Mouse (Mus musculus): ENCODE results near the gene Thada. TPM values are rescaled to one million over a fixed set of nuclear protein-coding genes. Genes with fewer than 3 reads are reported as not detected.

Thada gene
- 12.2 and 24.1 TPM in 2 replicates for total RNA-seq (2014; rRNA removed)
- 2.8 and 4.3 TPM in 2 replicates for polyA plus RNA-seq (2015; fragmentation: Nextera tagmentation; extraction: Ambion mirVana)

- TF ChIP-seq CTCF (IDR thresholded peaks at IDR 0.05): peak; percentile 61
- under 1% methylated on average over 67 of the region's 67 CpGs for WGBS
- Histone ChIP-seq H3K36me3 (ENCODE audit: insufficient read depth, low read length) (no peaks in the 10 kb centered on the region), H3K4me1 (ENCODE audit: insufficient read depth, low read length) (0 out of 2 replicates have a peak, but pooled peaks cover 5% of the 10 kb centered on the region), H3K27me3 (ENCODE audit: insufficient read depth, low read length) (no peaks in the 10 kb centered on the region), H3K4me3 (ENCODE audit: low read depth, low read length) (peak within 1 kb of the TSS; percentile 79), H3K9ac (replicated peaks; ENCODE audit: low read length, poor library complexity, severe bottlenecking) (peak within 1 kb of the TSS; percentile 75), H3K4me2 (ENCODE audit: low read depth, low read length, poor library complexity, severe bottlenecking) (peak within 1 kb of the TSS; percentile 79), H3K27ac (ENCODE audit: low read depth, low read length) (peak within 1 kb of the TSS; percentile 70), H3K9me3 (ENCODE audit: low read length) (no peaks in the 10 kb centered on the region)
- peak; percentile 97 for ATAC-seq (ENCODE audit: low FRiP score)
- peak; percentile 99 for DNase-seq (ENCODE audit: low spot score)
Observed at GRCm38 (mm10) chr17:84465753-84466608, at the start of gene Thada. Thada (minus strand) TSS chr17:84466205.

- WGBS: 32% methylated on average over 4 of the region's 4 CpGs
- Histone ChIP-seq H3K4me2 (ENCODE audit: low read depth, low read length, poor library complexity, severe bottlenecking) (peak overlapping the region; percentile 89), H3K9me3 (ENCODE audit: low read length) (no peaks in the 10 kb centered on the region), H3K4me1 (ENCODE audit: insufficient read depth, low read length) (no peaks in the 10 kb centered on the region), H3K4me3 (ENCODE audit: low read depth, low read length) (peak overlapping the region; percentile 55), H3K9ac (replicated peaks; ENCODE audit: low read length, poor library complexity, severe bottlenecking) (peak overlapping the region; percentile 64), H3K36me3 (ENCODE audit: insufficient read depth, low read length) (no peaks in the 10 kb centered on the region), H3K27me3 (ENCODE audit: insufficient read depth, low read length) (no peaks in the 10 kb centered on the region), H3K27ac (ENCODE audit: low read depth, low read length) (no peak overlapping the region)
- ATAC-seq (ENCODE audit: low FRiP score) (0 out of 2 replicates have a peak, but pooled peaks have one; percentile 42), DNase-seq (ENCODE audit: low spot score) (no peak)
- no peak for TF ChIP-seq CTCF (IDR thresholded peaks at IDR 0.05)
Observed at GRCm38 (mm10) chr17:84512516-84513085, 46.6 kb upstream of the Thada start.

- peak within 1 kb of the TSS; percentile 26; the same call in 1 of the 2 replicates for H3K27ac ChIP-seq (ENCODE audit: low read depth, low read length)
- H3K4me2 ChIP-seq (ENCODE audit: low read depth, low read length, poor library complexity, severe bottlenecking): peak within 1 kb of the TSS; percentile 89
- ATAC-seq (ENCODE audit: low FRiP score) (peak; percentile 91), DNase-seq (ENCODE audit: low spot score) (peak; percentile 85)
- H3K4me1 ChIP-seq (ENCODE audit: insufficient read depth, low read length): no peaks in the 10 kb centered on the region
- no peaks in the 10 kb centered on the region for H3K9me3 ChIP-seq (ENCODE audit: low read length)
- TF ChIP-seq CTCF (IDR thresholded peaks at IDR 0.05): peak; percentile 53
- H3K36me3 ChIP-seq (ENCODE audit: insufficient read depth, low read length): no peaks in the 10 kb centered on the region
- H3K27me3 ChIP-seq (ENCODE audit: insufficient read depth, low read length): no peaks in the 10 kb centered on the region
- WGBS: under 1% methylated on average over 79 of the region's 79 CpGs
- peak within 1 kb of the TSS; percentile 55 for H3K4me3 ChIP-seq (ENCODE audit: low read depth, low read length)
- H3K9ac ChIP-seq (replicated peaks; ENCODE audit: low read length, poor library complexity, severe bottlenecking): peak within 1 kb of the TSS; percentile 64
Observed at GRCm38 (mm10) chr17:84511682-84512515, 45.9 kb upstream of the Thada start, which contains the start of gene Plekhh2. Plekhh2 (plus strand) TSS chr17:84511895.

- H3K4me2 ChIP-seq (ENCODE audit: low read depth, low read length, poor library complexity, severe bottlenecking): peak overlapping the region; percentile 89
- TF ChIP-seq CTCF (IDR thresholded peaks at IDR 0.05): no peak
- no peaks in the 10 kb centered on the region for H3K9me3 ChIP-seq (ENCODE audit: low read length)
- no peak overlapping the region for H3K27ac ChIP-seq (ENCODE audit: low read depth, low read length)
- DNase-seq (ENCODE audit: low spot score) (peak; percentile 5), ATAC-seq (ENCODE audit: low FRiP score) (no peak)
- WGBS: 36% methylated on average over 11 of the region's 11 CpGs
- no peaks in the 10 kb centered on the region for H3K27me3 ChIP-seq (ENCODE audit: insufficient read depth, low read length)
- H3K9ac ChIP-seq (replicated peaks; ENCODE audit: low read length, poor library complexity, severe bottlenecking): peak overlapping the region; percentile 64; the same call in 1 of the 2 replicates
- peak overlapping the region; percentile 55 for H3K4me3 ChIP-seq (ENCODE audit: low read depth, low read length)
- no peaks in the 10 kb centered on the region for H3K36me3 ChIP-seq (ENCODE audit: insufficient read depth, low read length)
- H3K4me1 ChIP-seq (ENCODE audit: insufficient read depth, low read length): no peaks in the 10 kb centered on the region
Observed at GRCm38 (mm10) chr17:84510961-84511639, 45.1 kb upstream of the Thada start.

- Histone ChIP-seq H3K9ac (replicated peaks; ENCODE audit: low read length, poor library complexity, severe bottlenecking) (no peak overlapping the region), H3K27me3 (ENCODE audit: insufficient read depth, low read length) (no peaks in the 10 kb centered on the region), H3K4me1 (ENCODE audit: insufficient read depth, low read length) (no peaks in the 10 kb centered on the region), H3K9me3 (ENCODE audit: low read length) (no peaks in the 10 kb centered on the region), H3K27ac (ENCODE audit: low read depth, low read length) (no peak overlapping the region), H3K36me3 (ENCODE audit: insufficient read depth, low read length) (no peaks in the 10 kb centered on the region), H3K4me3 (ENCODE audit: low read depth, low read length) (no peak overlapping the region), H3K4me2 (ENCODE audit: low read depth, low read length, poor library complexity, severe bottlenecking) (no peak overlapping the region)
- WGBS: 48% methylated on average over 5 of the region's 5 CpGs
- no peak for TF ChIP-seq CTCF (IDR thresholded peaks at IDR 0.05)
- ATAC-seq (ENCODE audit: low FRiP score) (no peak), DNase-seq (ENCODE audit: low spot score) (peak; percentile 77)
Observed at GRCm38 (mm10) chr17:84510355-84510754, 44.4 kb upstream of the Thada start.

All from midbrain, postnatal 0 days (tissue).